Comparison of ENCODE assay signal across 8 mouse cellular contexts in genomic region chr4:43982053-43982732, GRCm38 (mm10). TPM values are rescaled to one million over a fixed set of nuclear protein-coding genes. Genes with fewer than 3 reads are reported as not detected.
A peak's percentile ranks its signal among the peaks of the same experiment; 100 is the strongest.
DNase-seq lines count a peak whose midpoint lies in the region; ATAC-seq and TF ChIP-seq lines count a peak whose summit lies in the region.

No protein-coding gene starts in this region.

- ATAC-seq in activated CD4-positive, CD25-positive, alpha-beta regulatory T cell, adult 4 months = peak; percentile 99
- peak; percentile 95 for ATAC-seq in common myeloid progenitor, adult 5-6 weeks (replicated peaks; ENCODE audit: low read depth, poor library complexity, severe bottlenecking)
- ATAC-seq in hindbrain, postnatal 0 days = peak; percentile 95

- H3K4me1 ChIP-seq in hindbrain, postnatal 0 days (ENCODE audit: insufficient read depth, low read length) = no peaks in the 10 kb centered on the region

- H3K4me2 ChIP-seq in hindbrain, postnatal 0 days (ENCODE audit: low read depth, low read length) = peak overlapping the region; percentile 62

- H3K27ac ChIP-seq in gastrocnemius, adult 2 months = peak overlapping the region; percentile 43
- no peak overlapping the region for H3K27ac ChIP-seq in hindbrain, postnatal 0 days

- H3K4me3 ChIP-seq in gastrocnemius, adult 2 months = peak overlapping the region; percentile 64
- peak overlapping the region; percentile 32 for H3K4me3 ChIP-seq in hindbrain, postnatal 0 days (ENCODE audit: low read length)

- 1% methylated on average over 24 of the region's 24 CpGs for WGBS in hindbrain, postnatal 0 days

- intact Hi-C loops in gastrocnemius, adult 2 months (cut with DNase I) = loop anchor here (1.0 to 10.0 kb wide), 3 partner anchors 56 to 237 kb away; no protein-coding TSS in a partner anchor

- H3K36me3 ChIP-seq in hindbrain, postnatal 0 days (ENCODE audit: insufficient read depth, low read length) = no peaks in the 10 kb centered on the region

- TF ChIP-seq CTCF in gastrocnemius, adult 2 months (IDR thresholded peaks at IDR 0.05) = peak; percentile 99
- peak; percentile 95 for TF ChIP-seq CTCF in hindbrain, postnatal 0 days (IDR thresholded peaks at IDR 0.05; ENCODE audit: low read depth)

- H3K9ac ChIP-seq in hindbrain, postnatal 0 days (replicated peaks; ENCODE audit: low read length) = peak overlapping the region; percentile 34; the same call in 1 of the 2 replicates

- no peaks in the 10 kb centered on the region for H3K27me3 ChIP-seq in hindbrain, postnatal 0 days (ENCODE audit: insufficient read depth, low read length)

- peak; percentile 95 for DNase-seq in gastrocnemius, adult 2 months
- peak; percentile 95 for DNase-seq in hindbrain, postnatal 0 days (ENCODE audit: low spot score)
- peak; percentile 94 to 97 for DNase-seq in left cerebral cortex, adult 18-20 months (ENCODE audit: low spot score in 2 of 2)
- DNase-seq in lung, postnatal 4 days = peak; percentile 93 to 96
- peak; percentile 78 for DNase-seq in retina, postnatal 7 days (ENCODE audit: low read depth, low spot score)
- peak; percentile 88 to 89 for DNase-seq in urinary bladder, adult 18-20 months (ENCODE audit: low spot score in 2 of 2)

- H3K9me3 ChIP-seq in hindbrain, postnatal 0 days (ENCODE audit: low read length) = no peaks in the 10 kb centered on the region

RNA-seq across cellular contexts. Expression of gene Ccin, which starts 1.1 kb away (rescaled TPM):
- under 1 TPM in 1 of 2 experiments, not detected in 1; 0.24 TPM for polyA plus RNA-seq in activated CD4-positive, CD25-positive, alpha-beta regulatory T cell, adult 4 months (2017; shearing (Covaris generic))
- total RNA-seq in common myeloid progenitor, adult 5-6 weeks (2017) = not detected in 2 replicates
- total RNA-seq in gastrocnemius, adult 2 months (2021) = not detected
- 0.29 TPM in 1 of 2 replicates, not detected in the other for total RNA-seq in hindbrain, postnatal 0 days (2014; rRNA removed)
- not detected in 2 replicates for polyA plus RNA-seq in hindbrain, postnatal 0 days (2015; fragmentation: Nextera tagmentation; extraction: Ambion mirVana)
- not detected for total RNA-seq in left cerebral cortex, adult 18-20 months (2021)

RNA-seq across cellular contexts. Expression of gene Clta, which starts 22.1 kb away (rescaled TPM):
- 100 to 1,000 TPM; 109 to 116 TPM for polyA plus RNA-seq in activated CD4-positive, CD25-positive, alpha-beta regulatory T cell, adult 4 months (2017; shearing (Covaris generic))
- 316 and 331 TPM in 2 replicates for total RNA-seq in common myeloid progenitor, adult 5-6 weeks (2017)
- total RNA-seq in gastrocnemius, adult 2 months (2021) = 10 to 100 TPM; 44.5 to 61.3 TPM
- total RNA-seq in hindbrain, postnatal 0 days (2014; rRNA removed) = 366 and 404 TPM in 2 replicates
- polyA plus RNA-seq in hindbrain, postnatal 0 days (2015; fragmentation: Nextera tagmentation; extraction: Ambion mirVana) = 379 and 380 TPM in 2 replicates
- total RNA-seq in left cerebral cortex, adult 18-20 months (2021) = 100 to 1,000 TPM; 291 to 294 TPM

RNA-seq across cellular contexts. Expression of gene Glipr2, which starts 25.0 kb away (rescaled TPM):
- 100 to 1,000 TPM; 215 to 250 TPM for polyA plus RNA-seq in activated CD4-positive, CD25-positive, alpha-beta regulatory T cell, adult 4 months (2017; shearing (Covaris generic))
- total RNA-seq in common myeloid progenitor, adult 5-6 weeks (2017) = 16.3 TPM in 2 replicates
- total RNA-seq in gastrocnemius, adult 2 months (2021) = 1 to 10 TPM; 1.8 to 4.0 TPM
- total RNA-seq in hindbrain, postnatal 0 days (2014; rRNA removed) = 24.9 and 27.8 TPM in 2 replicates
- 21.0 and 23.4 TPM in 2 replicates for polyA plus RNA-seq in hindbrain, postnatal 0 days (2015; fragmentation: Nextera tagmentation; extraction: Ambion mirVana)
- total RNA-seq in left cerebral cortex, adult 18-20 months (2021) = 1 to 10 TPM; 3.1 to 4.1 TPM
